Mouse (Mus musculus): ENCODE results near the gene 9130213A22Rik. TPM values are rescaled to one million over a fixed set of nuclear protein-coding genes. Genes with fewer than 3 reads are reported as not detected.

The 9130213A22Rik gene
- polyA plus RNA-seq, 1 experiment: 0.74 TPM

- H3K4me1 ChIP-seq (ENCODE audit: control insufficient read depth, insufficient read depth, low read length): no peaks in the 10 kb centered on the region
- TF ChIP-seq POLR2A (IDR thresholded peaks at IDR 0.05; ENCODE audit: low read depth, low read length): no peak
- TF ChIP-seq CTCF (conservative IDR thresholded peaks at IDR 0.05; ENCODE audit: insufficient read depth, insufficient read length, low read depth, low read length): no peak
- H3K36me3 ChIP-seq (ENCODE audit: control insufficient read depth, insufficient read depth, low read length): no peaks in the 10 kb centered on the region
- DNase-seq: peak; percentile 49
- WGBS: 77% methylated on average over 15 of the region's 15 CpGs
- no peak overlapping the region for H3K27ac ChIP-seq (ENCODE audit: insufficient read depth, low read depth, low read length)
- H3K4me3 ChIP-seq (ENCODE audit: insufficient read depth, low read depth, low read length): no peak overlapping the region
- H3K27me3 ChIP-seq (replicated peaks; ENCODE audit: control insufficient read depth, insufficient read depth, low read length): no peaks in the 10 kb centered on the region
Measured at GRCm38 (mm10) chr11:69080102-69080854, 42.1 kb downstream of the 9130213A22Rik start.

DNA sequence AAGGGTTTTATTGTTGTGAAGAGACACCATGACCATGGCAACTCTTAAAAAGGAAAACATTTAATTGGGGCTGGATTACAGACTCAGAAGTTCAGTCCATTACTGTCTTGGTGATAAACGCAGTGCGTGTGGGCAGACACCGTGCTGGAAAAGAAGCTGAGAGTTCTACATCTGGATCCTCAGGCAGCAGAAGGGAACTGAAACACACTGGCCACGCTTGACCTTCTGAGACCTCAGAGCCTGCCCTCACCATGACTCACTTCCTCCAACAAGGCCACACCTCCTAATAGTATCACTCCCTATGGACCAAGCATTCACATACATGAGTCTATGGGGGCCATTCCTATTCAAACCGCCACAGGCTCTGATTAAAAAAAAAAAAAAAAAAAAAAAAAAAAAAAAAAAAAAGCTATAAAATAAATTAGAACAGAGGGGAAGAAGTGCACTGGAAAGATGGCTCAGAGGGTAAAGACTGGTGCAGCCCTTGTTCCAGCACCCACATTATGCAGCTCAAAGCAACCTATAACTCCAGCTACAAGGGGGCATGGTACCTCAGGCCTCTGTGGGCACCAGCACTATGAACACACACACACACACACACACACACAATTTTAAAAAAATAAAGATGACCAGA lies 43.5 kb downstream of the 9130213A22Rik start:
- H3K27ac ChIP-seq (ENCODE audit: insufficient read depth, low read depth, low read length): no peak overlapping the region
- TF ChIP-seq POLR2A (IDR thresholded peaks at IDR 0.05; ENCODE audit: low read depth, low read length): no peak
- no peak for TF ChIP-seq CTCF (conservative IDR thresholded peaks at IDR 0.05; ENCODE audit: insufficient read depth, insufficient read length, low read depth, low read length)
- WGBS: 52% methylated on average over 5 of the region's 5 CpGs
- no peaks in the 10 kb centered on the region for H3K4me1 ChIP-seq (ENCODE audit: control insufficient read depth, insufficient read depth, low read length)
- H3K36me3 ChIP-seq (ENCODE audit: control insufficient read depth, insufficient read depth, low read length): no peaks in the 10 kb centered on the region
- H3K4me3 ChIP-seq (ENCODE audit: insufficient read depth, low read depth, low read length): no peak overlapping the region
- H3K27me3 ChIP-seq (replicated peaks; ENCODE audit: control insufficient read depth, insufficient read depth, low read length): no peaks in the 10 kb centered on the region
- no peak for DNase-seq

GRCm38 (mm10) chr11:69078041-69078440 lies 44.3 kb downstream of the 9130213A22Rik start:
- H3K27me3 ChIP-seq (replicated peaks; ENCODE audit: control insufficient read depth, insufficient read depth, low read length): no peaks in the 10 kb centered on the region
- no peak for DNase-seq
- TF ChIP-seq POLR2A (IDR thresholded peaks at IDR 0.05; ENCODE audit: low read depth, low read length): no peak
- TF ChIP-seq CTCF (conservative IDR thresholded peaks at IDR 0.05; ENCODE audit: insufficient read depth, insufficient read length, low read depth, low read length): no peak
- 81% methylated on average over 6 of the region's 6 CpGs for WGBS
- no peak overlapping the region for H3K4me3 ChIP-seq (ENCODE audit: insufficient read depth, low read depth, low read length)
- H3K36me3 ChIP-seq (ENCODE audit: control insufficient read depth, insufficient read depth, low read length): no peaks in the 10 kb centered on the region
- no peak overlapping the region for H3K27ac ChIP-seq (ENCODE audit: insufficient read depth, low read depth, low read length)
- peaks cover 3% of the 10 kb centered on the region; the same call in 1 of the 2 replicates for H3K4me1 ChIP-seq (ENCODE audit: control insufficient read depth, insufficient read depth, low read length)

- no peak for DNase-seq
- no peaks in the 10 kb centered on the region for H3K36me3 ChIP-seq (ENCODE audit: control insufficient read depth, insufficient read depth, low read length)
- no peaks in the 10 kb centered on the region for H3K27me3 ChIP-seq (replicated peaks; ENCODE audit: control insufficient read depth, insufficient read depth, low read length)
- H3K4me3 ChIP-seq (ENCODE audit: insufficient read depth, low read depth, low read length): no peak overlapping the region
- no peak overlapping the region for H3K27ac ChIP-seq (ENCODE audit: insufficient read depth, low read depth, low read length)
- 80% methylated on average over 9 of the region's 9 CpGs for WGBS
- H3K4me1 ChIP-seq (ENCODE audit: control insufficient read depth, insufficient read depth, low read length): peaks cover 3% of the 10 kb centered on the region; the same call in 1 of the 2 replicates
- TF ChIP-seq CTCF (conservative IDR thresholded peaks at IDR 0.05; ENCODE audit: insufficient read depth, insufficient read length, low read depth, low read length) (no peak), POLR2A (IDR thresholded peaks at IDR 0.05; ENCODE audit: low read depth, low read length) (no peak)
Measured at GRCm38 (mm10) chr11:69077316-69077715, 45.1 kb downstream of the 9130213A22Rik start.

DNA sequence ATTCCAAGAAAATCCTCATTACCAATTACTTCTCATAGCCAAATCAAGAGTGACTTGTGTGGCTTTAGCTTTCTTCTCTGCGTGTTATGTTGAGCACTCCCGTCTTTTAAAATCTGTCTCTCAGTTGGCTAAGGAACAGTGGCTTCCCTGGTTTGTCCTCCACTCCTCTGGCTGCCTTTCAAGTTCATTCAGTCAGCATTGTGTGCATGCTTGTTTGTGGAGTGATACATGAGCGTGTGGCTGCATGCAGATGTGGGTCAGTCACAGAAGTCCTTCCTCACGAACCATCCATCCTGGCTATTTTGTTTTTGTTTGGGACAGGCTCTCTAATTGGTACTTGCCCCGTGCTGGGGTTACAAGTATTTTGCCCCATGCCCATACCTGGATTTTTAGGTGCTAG lies 45.8 kb downstream of the 9130213A22Rik start:
- 72% methylated on average over 5 of the region's 5 CpGs for WGBS
- Histone ChIP-seq H3K4me3 (ENCODE audit: insufficient read depth, low read depth, low read length) (no peak overlapping the region), H3K27me3 (replicated peaks; ENCODE audit: control insufficient read depth, insufficient read depth, low read length) (no peaks in the 10 kb centered on the region), H3K4me1 (ENCODE audit: control insufficient read depth, insufficient read depth, low read length) (peaks cover 6% of the 10 kb centered on the region; the same call in 1 of the 2 replicates), H3K27ac (ENCODE audit: insufficient read depth, low read depth, low read length) (no peak overlapping the region), H3K36me3 (ENCODE audit: control insufficient read depth, insufficient read depth, low read length) (no peaks in the 10 kb centered on the region)
- no peak for DNase-seq
- TF ChIP-seq CTCF (conservative IDR thresholded peaks at IDR 0.05; ENCODE audit: insufficient read depth, insufficient read length, low read depth, low read length) (no peak), POLR2A (IDR thresholded peaks at IDR 0.05; ENCODE audit: low read depth, low read length) (no peak)

- WGBS: 68% methylated on average over 9 of the region's 9 CpGs
Measured at GRCm38 (mm10) chr11:69075764-69076479, 46.5 kb downstream of the 9130213A22Rik start.

DNA sequence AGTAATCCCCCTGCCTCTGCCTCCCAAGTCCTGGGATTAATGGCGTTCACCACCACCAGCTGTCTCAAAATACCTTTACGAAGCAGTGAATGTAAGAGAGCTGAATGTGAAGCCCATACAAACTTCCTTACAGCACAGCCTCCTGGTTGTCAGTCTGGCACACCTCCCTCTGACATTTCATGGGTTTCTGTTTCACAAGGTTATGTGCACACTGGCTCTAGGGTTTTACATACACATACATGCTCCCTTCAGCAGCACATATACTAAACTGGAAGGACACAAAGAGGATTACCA lies 47.7 kb downstream of the 9130213A22Rik start:
- TF ChIP-seq POLR2A (IDR thresholded peaks at IDR 0.05; ENCODE audit: low read depth, low read length): no peak
- H3K27ac ChIP-seq (ENCODE audit: insufficient read depth, low read depth, low read length): no peak overlapping the region
- H3K4me1 ChIP-seq (ENCODE audit: control insufficient read depth, insufficient read depth, low read length): peaks cover 11% of the 10 kb centered on the region; the same call in 1 of the 2 replicates

More at GRCm38 (mm10) chr11:69075764-69076479, 46.5 kb downstream of the 9130213A22Rik start:
- no peak overlapping the region for H3K27ac ChIP-seq (ENCODE audit: insufficient read depth, low read depth, low read length)
- H3K27me3 ChIP-seq (replicated peaks; ENCODE audit: control insufficient read depth, insufficient read depth, low read length): no peaks in the 10 kb centered on the region
- H3K36me3 ChIP-seq (ENCODE audit: control insufficient read depth, insufficient read depth, low read length): no peaks in the 10 kb centered on the region
- no peak overlapping the region for H3K4me3 ChIP-seq (ENCODE audit: insufficient read depth, low read depth, low read length)
- peaks cover 11% of the 10 kb centered on the region; the same call in 1 of the 2 replicates for H3K4me1 ChIP-seq (ENCODE audit: control insufficient read depth, insufficient read depth, low read length)
- TF ChIP-seq POLR2A (IDR thresholded peaks at IDR 0.05; ENCODE audit: low read depth, low read length) (no peak), CTCF (conservative IDR thresholded peaks at IDR 0.05; ENCODE audit: insufficient read depth, insufficient read length, low read depth, low read length) (no peak)
- DNase-seq: no peak

More for the DNA sequence above, 47.7 kb downstream of the 9130213A22Rik start:
- Histone ChIP-seq H3K36me3 (ENCODE audit: control insufficient read depth, insufficient read depth, low read length) (no peaks in the 10 kb centered on the region), H3K27me3 (replicated peaks; ENCODE audit: control insufficient read depth, insufficient read depth, low read length) (no peaks in the 10 kb centered on the region), H3K4me3 (ENCODE audit: insufficient read depth, low read depth, low read length) (no peak overlapping the region)
- 68% methylated on average over 2 of the region's 2 CpGs for WGBS
- no peak for DNase-seq
